Mouse (Mus musculus) bone marrow macrophage, adult 2 months (primary cell): ENCODE data around the gene Dsn1.

Experiments used
- CTCF ChIP-seq: IDR thresholded peaks from 2 replicates; pipeline ENCODE4 v1.5.1; 2012; ENCODE audit warnings: low read depth, mild to moderate bottlenecking, low read length, moderate library complexity
- POLR2A ChIP-seq: IDR thresholded peaks from 2 replicates; pipeline ENCODE4 v1.6.1; 2012; ENCODE audit warnings: mild to moderate bottlenecking, low read depth, low read length, borderline replicate concordance

- TF ChIP-seq CTCF, result no peak
- no peak for TF ChIP-seq POLR2A
These were observed 38.5 kb downstream of the Dsn1 start for GRCm38 (mm10) chr2:156968501-156968900.
